Mouse (Mus musculus) cerebellum, adult 2 months (tissue): ENCODE results near the gene Xrcc4. TPM values are rescaled to one million over a fixed set of nuclear protein-coding genes. Genes with fewer than 3 reads are reported as not detected.

Source experiments
- DNase-seq, 2 experiments: peaks; one replicate each; pipeline ENCODE4 v3.0.0; 2021
- H3K27ac ChIP-seq: fragments of 200-500 bp; 2 replicates; pipeline ENCODE4 v1.5.1; 2012; ENCODE audit warnings: low read length, control low read depth, inconsistent platforms; ENCODE audit not compliant: insufficient read depth
- H3K27me3 ChIP-seq: fragments of 200-500 bp; 2 replicates; pipeline ENCODE4 v1.6.1; 2012; ENCODE audit warnings: inconsistent platforms, mild to moderate bottlenecking, low read length, moderate library complexity; ENCODE audit not compliant: control insufficient read depth, insufficient read depth
- H3K4me1 ChIP-seq: fragments of 200-500 bp; 2 replicates; pipeline ENCODE4 v1.6.1; 2011; ENCODE audit warnings: low read length; ENCODE audit not compliant: control insufficient read depth, insufficient read depth
- H3K4me3 ChIP-seq: fragments of 200-500 bp; replicated peaks from 2 replicates; pipeline ENCODE3; 2011; ENCODE audit warnings: mild to moderate bottlenecking, low read depth, low read length, control low read depth; ENCODE audit not compliant: insufficient read depth
- CTCF ChIP-seq: fragments of 200-500 bp; IDR thresholded peaks from 2 replicates; pipeline ENCODE4 v1.5.1; 2011; ENCODE audit warnings: low read depth, mild to moderate bottlenecking, control low read depth, low read length, moderate library complexity, borderline replicate concordance; ENCODE audit not compliant: insufficient read depth
- POLR2A ChIP-seq: fragments of 200-500 bp; IDR thresholded peaks from 2 replicates; pipeline ENCODE4 v1.6.1; 2011; ENCODE audit warnings: low read length, control low read depth, borderline replicate concordance; ENCODE audit not compliant: insufficient read depth
- WGBS: fragments of 180-500 bp; shearing (Covaris S2); methylation state at CpG from one replicate; pipeline ENCODE4 v1.1.7; 2018; 5-methylcytosine and 5-hydroxymethylcytosine counted together
- polyA plus RNA-seq: library from polyadenylated mRNA; depleted of rRNA; stranded (reverse); fragments of >200 nt; gene quantifications from 2 replicates; pipeline ENCODE4 v1.2.3, GENCODE M21; 2012

The Xrcc4 gene
- polyA plus RNA-seq, 1 experiment: 9.1 TPM

- WGBS: 33% methylated on average over 8 of the region's 8 CpGs
- Histone ChIP-seq H3K4me3 (no peak overlapping the region), H3K4me1 (no peaks in the 10 kb centered on the region; the same call in 1 of the 2 replicates), H3K27me3 (no peaks in the 10 kb centered on the region), H3K27ac (no peak overlapping the region)
- no peak for TF ChIP-seq POLR2A
- TF ChIP-seq CTCF: no peak
- no peak for DNase-seq
These were observed 78.3 kb downstream of the Xrcc4 start for GRCm38 (mm10) chr13:90011129-90011528.

GRCm38 (mm10) chr13:90009786-90010185, 79.6 kb downstream of the Xrcc4 start:
- TF ChIP-seq CTCF (no peak), POLR2A (no peak)

GRCm38 (mm10) chr13:90005561-90005960, 83.8 kb downstream of the Xrcc4 start:
- H3K27ac ChIP-seq: no peak overlapping the region
- H3K27me3 ChIP-seq: no peaks in the 10 kb centered on the region
- TF ChIP-seq POLR2A (no peak), CTCF (no peak)
- no peak for DNase-seq
- no peaks in the 10 kb centered on the region; the same call in 1 of the 2 replicates for H3K4me1 ChIP-seq
- H3K4me3 ChIP-seq: no peak overlapping the region
- 97% methylated on average over 1 of the region's 1 CpGs for WGBS

More at GRCm38 (mm10) chr13:90009786-90010185, 79.6 kb downstream of the Xrcc4 start:
- no peaks in the 10 kb centered on the region for H3K27me3 ChIP-seq
- H3K4me1 ChIP-seq: no peaks in the 10 kb centered on the region; the same call in 1 of the 2 replicates
- H3K27ac ChIP-seq: no peak overlapping the region
- H3K4me3 ChIP-seq: no peak overlapping the region
- DNase-seq: no peak

GRCm38 (mm10) chr13:89997531-89997930, 91.9 kb downstream of the Xrcc4 start:
- Histone ChIP-seq H3K4me3 (no peak overlapping the region), H3K4me1 (no peaks in the 10 kb centered on the region), H3K27ac (no peak overlapping the region), H3K27me3 (no peaks in the 10 kb centered on the region)
- TF ChIP-seq POLR2A: no peak
- no peak for TF ChIP-seq CTCF
- no peak for DNase-seq

- WGBS: 41% methylated on average over 2 of the region's 2 CpGs
- H3K4me3 ChIP-seq: no peak overlapping the region
- no peaks in the 10 kb centered on the region for H3K4me1 ChIP-seq
- no peak for TF ChIP-seq POLR2A
- H3K27ac ChIP-seq: no peak overlapping the region
- no peak for DNase-seq
- no peaks in the 10 kb centered on the region for H3K27me3 ChIP-seq
These were observed 103.3 kb downstream of the Xrcc4 start for GRCm38 (mm10) chr13:89986087-89986486.

- no peak for TF ChIP-seq CTCF
- TF ChIP-seq POLR2A: no peak
- no peak for DNase-seq
- H3K27ac ChIP-seq: no peak overlapping the region
- H3K4me3 ChIP-seq: no peak overlapping the region
- WGBS: 69% methylated on average over 3 of the region's 3 CpGs
- no peaks in the 10 kb centered on the region for H3K27me3 ChIP-seq
- no peaks in the 10 kb centered on the region for H3K4me1 ChIP-seq
These were observed 118.5 kb downstream of the Xrcc4 start for GRCm38 (mm10) chr13:89970940-89971339.

GRCm38 (mm10) chr13:89968671-89969070, 120.7 kb downstream of the Xrcc4 start:
- Histone ChIP-seq H3K27me3 (no peaks in the 10 kb centered on the region), H3K4me1 (no peaks in the 10 kb centered on the region), H3K4me3 (no peak overlapping the region), H3K27ac (no peak overlapping the region)
- TF ChIP-seq CTCF: no peak
- TF ChIP-seq POLR2A: no peak
- no peak for DNase-seq

- H3K4me1 ChIP-seq: no peaks in the 10 kb centered on the region
- H3K27ac ChIP-seq: no peak overlapping the region
- H3K27me3 ChIP-seq: no peaks in the 10 kb centered on the region
- TF ChIP-seq CTCF: no peak
- TF ChIP-seq POLR2A: no peak
- 3% methylated on average over 2 of the region's 2 CpGs for WGBS
- H3K4me3 ChIP-seq: no peak overlapping the region
- DNase-seq: peak in 1 of 2 experiments; percentile 7
These were observed 145.1 kb downstream of the Xrcc4 start for GRCm38 (mm10) chr13:89944354-89944753.
